Mouse (Mus musculus) liver, embryonic 12.5 days (tissue): ENCODE measurements around the gene Tmem219. TPM values are rescaled to one million over a fixed set of nuclear protein-coding genes. Genes with fewer than 3 reads are reported as not detected.

Experiments used
- ATAC-seq: fragments of 200-750 bp; cut with Nextera tagmentation; 2 replicates; pipeline ENCODE4 v1.8.0; 2017; ENCODE audit warnings: moderate number of reproducible peaks, mild to moderate bottlenecking, moderate library complexity
- H3K27ac ChIP-seq: fragments of 300-500 bp; sonication (generic); 2 replicates; pipeline ENCODE4 v1.5.1; 2016; ENCODE audit warnings: mild to moderate bottlenecking
- H3K27me3 ChIP-seq: fragments of 300-500 bp; sonication (generic); replicated peaks from 2 replicates; pipeline ENCODE4 v1.6.1; 2016; ENCODE audit warnings: mild to moderate bottlenecking, moderate library complexity
- H3K36me3 ChIP-seq: fragments of 300-500 bp; sonication (generic); 2 replicates; pipeline ENCODE4 v1.6.1; 2016; ENCODE audit warnings: mild to moderate bottlenecking, moderate library complexity
- H3K4me1 ChIP-seq: fragments of 300-500 bp; sonication (generic); 2 replicates; pipeline ENCODE4 v1.6.1; 2016
- H3K4me2 ChIP-seq: fragments of 300-500 bp; sonication (generic); 2 replicates; pipeline ENCODE4 v1.6.1; 2016; ENCODE audit warnings: mild to moderate bottlenecking, moderate library complexity
- H3K4me3 ChIP-seq: fragments of 300-500 bp; sonication (generic); 2 replicates; pipeline ENCODE4 v1.5.1; 2016; ENCODE audit warnings: mild to moderate bottlenecking, moderate library complexity
- H3K9ac ChIP-seq: fragments of 300-500 bp; sonication (generic); 2 replicates; pipeline ENCODE4 v1.6.1; 2016; ENCODE audit warnings: mild to moderate bottlenecking, moderate library complexity
- H3K9me3 ChIP-seq: fragments of 300-500 bp; sonication (generic); replicated peaks from 2 replicates; pipeline ENCODE4 v1.6.1; 2016; ENCODE audit warnings: mild to moderate bottlenecking, moderate library complexity
- WGBS: fragments of 180-500 bp; shearing (Covaris S2); methylation state at CpG from one replicate; pipeline ENCODE4 v1.1.7; 2016; ENCODE audit not compliant: insufficient replicate concordance; 5-methylcytosine and 5-hydroxymethylcytosine counted together
- polyA plus RNA-seq: library from polyadenylated mRNA; unstranded; fragments of >200 nt; fragmentation: Nextera tagmentation; extraction: Ambion mirVana; gene quantifications from 2 replicates; pipeline ENCODE4 v1.2.1, GENCODE M21; 2016

Tmem219 gene
- polyA plus RNA-seq, 1 experiment from 2014 or later = 16.9 TPM

GRCm38 (mm10) chr7:126883731-126884181 lies 39.0 kb downstream of the Tmem219 start:
- Histone ChIP-seq H3K4me2 (peak overlapping the region; percentile 96), H3K27ac (peak overlapping the region; percentile 90), H3K36me3 (peaks cover 39% of the 10 kb centered on the region), H3K9me3 (no peaks in the 10 kb centered on the region), H3K4me3 (peak overlapping the region; percentile 79), H3K9ac (peak overlapping the region; percentile 88), H3K27me3 (no peaks in the 10 kb centered on the region), H3K4me1 (peaks cover 43% of the 10 kb centered on the region)
- no peak for ATAC-seq
- 0% methylated on average over 13 of the region's 15 CpGs for WGBS

- H3K9ac ChIP-seq = peak overlapping the region; percentile 88
Measured at GRCm38 (mm10) chr7:126881040-126881439, 41.7 kb downstream of the Tmem219 start.

GRCm38 (mm10) chr7:126877239-126877638 lies 45.5 kb downstream of the Tmem219 start:
- Histone ChIP-seq H3K4me1 (peaks cover 39% of the 10 kb centered on the region), H3K27ac (0 out of 2 replicates have a peak overlapping the region, but pooled peaks have one; percentile 7), H3K4me3 (no peak overlapping the region), H3K9ac (no peak overlapping the region; the same call in 1 of the 2 replicates), H3K27me3 (no peaks in the 10 kb centered on the region), H3K4me2 (no peak overlapping the region), H3K36me3 (peaks cover 100% of the 10 kb centered on the region), H3K9me3 (no peaks in the 10 kb centered on the region)
- no peak for ATAC-seq
- 84% methylated on average over 1 of the region's 1 CpGs for WGBS

More at GRCm38 (mm10) chr7:126881040-126881439, 41.7 kb downstream of the Tmem219 start:
- ATAC-seq = no peak
- peak overlapping the region; percentile 79; the same call in 1 of the 2 replicates for H3K4me3 ChIP-seq
- H3K27me3 ChIP-seq = no peaks in the 10 kb centered on the region
- peaks cover 66% of the 10 kb centered on the region for H3K36me3 ChIP-seq
- H3K4me2 ChIP-seq = peak overlapping the region; percentile 96
- peaks cover 55% of the 10 kb centered on the region for H3K4me1 ChIP-seq
- H3K27ac ChIP-seq = no peak overlapping the region
- WGBS = 37% methylated on average over 6 of the region's 6 CpGs
- no peaks in the 10 kb centered on the region for H3K9me3 ChIP-seq

- Histone ChIP-seq H3K4me2 (no peak overlapping the region), H3K4me3 (no peak overlapping the region), H3K4me1 (peaks cover 6% of the 10 kb centered on the region), H3K27me3 (no peaks in the 10 kb centered on the region), H3K9me3 (no peaks in the 10 kb centered on the region), H3K27ac (no peak overlapping the region), H3K9ac (no peak overlapping the region), H3K36me3 (peaks cover 100% of the 10 kb centered on the region)
- 96% methylated on average over 2 of the region's 2 CpGs for WGBS
- no peak for ATAC-seq
Measured at GRCm38 (mm10) chr7:126870520-126870891, 52.2 kb downstream of the Tmem219 start.

- ATAC-seq = no peak
- H3K4me3 ChIP-seq = no peak overlapping the region
- peaks cover 100% of the 10 kb centered on the region for H3K36me3 ChIP-seq
- 88% methylated on average over 23 of the region's 23 CpGs for WGBS
- H3K9ac ChIP-seq = no peak overlapping the region
- H3K9me3 ChIP-seq = no peaks in the 10 kb centered on the region
- H3K4me2 ChIP-seq = no peak overlapping the region
- no peak overlapping the region for H3K27ac ChIP-seq
- no peaks in the 10 kb centered on the region for H3K27me3 ChIP-seq
- H3K4me1 ChIP-seq = peaks cover under 1% of the 10 kb centered on the region; the same call in 1 of the 2 replicates
Measured at GRCm38 (mm10) chr7:126869780-126870519, 52.8 kb downstream of the Tmem219 start.

GRCm38 (mm10) chr7:126868003-126868402 lies 54.7 kb downstream of the Tmem219 start:
- Histone ChIP-seq H3K4me1 (peaks cover 18% of the 10 kb centered on the region), H3K9ac (no peak overlapping the region), H3K36me3 (peaks cover 100% of the 10 kb centered on the region), H3K4me3 (no peak overlapping the region), H3K9me3 (no peaks in the 10 kb centered on the region), H3K27ac (no peak overlapping the region), H3K27me3 (no peaks in the 10 kb centered on the region), H3K4me2 (no peak overlapping the region)
- no peak for ATAC-seq
- WGBS = 76% methylated on average over 12 of the region's 12 CpGs

- Histone ChIP-seq H3K4me1 (peaks cover 22% of the 10 kb centered on the region), H3K27ac (no peak overlapping the region), H3K27me3 (no peaks in the 10 kb centered on the region), H3K36me3 (peaks cover 96% of the 10 kb centered on the region), H3K4me2 (no peak overlapping the region), H3K9me3 (no peaks in the 10 kb centered on the region), H3K9ac (no peak overlapping the region), H3K4me3 (no peak overlapping the region)
- WGBS = 87% methylated on average over 2 of the region's 2 CpGs
- no peak for ATAC-seq
Measured at GRCm38 (mm10) chr7:126867534-126867933, 55.2 kb downstream of the Tmem219 start.

GRCm38 (mm10) chr7:126863791-126864190 lies 58.9 kb downstream of the Tmem219 start:
- Histone ChIP-seq H3K9ac (peak overlapping the region; percentile 80), H3K27me3 (no peaks in the 10 kb centered on the region), H3K27ac (peak overlapping the region; percentile 81; the same call in 1 of the 2 replicates), H3K4me1 (peaks cover 43% of the 10 kb centered on the region), H3K9me3 (no peaks in the 10 kb centered on the region), H3K4me3 (peak overlapping the region; percentile 77), H3K36me3 (peaks cover 80% of the 10 kb centered on the region), H3K4me2 (peak overlapping the region; percentile 92)
- no peak for ATAC-seq
- 81% methylated on average over 6 of the region's 6 CpGs for WGBS

GRCm38 (mm10) chr7:126862147-126862784 lies 60.5 kb downstream of the Tmem219 start, which contains the start of gene Ino80e:
TSS of gene Ino80e (minus strand) at chr7:126862377.
- no peaks in the 10 kb centered on the region for H3K27me3 ChIP-seq
- peak within 1 kb of the TSS; percentile 77 for H3K4me3 ChIP-seq
- no peaks in the 10 kb centered on the region for H3K9me3 ChIP-seq
- peaks cover 43% of the 10 kb centered on the region for H3K4me1 ChIP-seq
- H3K9ac ChIP-seq = peak within 1 kb of the TSS; percentile 80
- under 1% methylated on average over 41 of the region's 41 CpGs for WGBS
- peak; percentile 72 for ATAC-seq
- H3K4me2 ChIP-seq = peak within 1 kb of the TSS; percentile 92
- H3K27ac ChIP-seq = peak within 1 kb of the TSS; percentile 81
- peaks cover 80% of the 10 kb centered on the region for H3K36me3 ChIP-seq

- Histone ChIP-seq H3K4me1 (peaks cover 43% of the 10 kb centered on the region), H3K27ac (peak within 1 kb of the TSS; percentile 81), H3K27me3 (no peaks in the 10 kb centered on the region), H3K4me3 (peak within 1 kb of the TSS; percentile 77), H3K4me2 (peak within 1 kb of the TSS; percentile 92), H3K36me3 (peaks cover 80% of the 10 kb centered on the region), H3K9me3 (no peaks in the 10 kb centered on the region), H3K9ac (peak within 1 kb of the TSS; percentile 80)
- peak; percentile 94 for ATAC-seq
- WGBS = under 1% methylated on average over 42 of the region's 42 CpGs
Measured at GRCm38 (mm10) chr7:126861429-126862130, 61.1 kb downstream of the Tmem219 start, which contains the start of gene Hirip3. TSS of gene Hirip3 (plus strand) at chr7:126861972.

GRCm38 (mm10) chr7:126860987-126861386 lies 61.7 kb downstream of the Tmem219 start:
- WGBS = 22% methylated on average over 5 of the region's 5 CpGs
- H3K4me2 ChIP-seq = peak overlapping the region; percentile 92
- H3K27ac ChIP-seq = peak overlapping the region; percentile 81; the same call in 1 of the 2 replicates
- no peak for ATAC-seq
- H3K36me3 ChIP-seq = peaks cover 80% of the 10 kb centered on the region
- H3K9ac ChIP-seq = peak overlapping the region; percentile 80
- peaks cover 43% of the 10 kb centered on the region for H3K4me1 ChIP-seq
- H3K27me3 ChIP-seq = no peaks in the 10 kb centered on the region
- H3K4me3 ChIP-seq = peak overlapping the region; percentile 77
- H3K9me3 ChIP-seq = no peaks in the 10 kb centered on the region
